Mouse (Mus musculus) adrenal gland, postnatal 36 days (tissue): ENCODE measurements around the gene Rmnd5a. TPM values are rescaled to one million over a fixed set of nuclear protein-coding genes. Genes with fewer than 3 reads are reported as not detected.

ENCODE experiments used
- DNase-seq, 2 experiments: peaks; one replicate each; pipeline ENCODE4 v3.0.0; 2021; ENCODE audit warnings: mixed read lengths in 1 of 2
- total RNA-seq, 2 experiments: library from RNA; stranded (reverse); gene quantifications; 2 replicates each; pipeline ENCODE4 v1.2.3; 2021

Gene Rmnd5a
- total RNA-seq, 2 experiments from 2014 or later = 75.6 to 93.1 TPM

DNA sequence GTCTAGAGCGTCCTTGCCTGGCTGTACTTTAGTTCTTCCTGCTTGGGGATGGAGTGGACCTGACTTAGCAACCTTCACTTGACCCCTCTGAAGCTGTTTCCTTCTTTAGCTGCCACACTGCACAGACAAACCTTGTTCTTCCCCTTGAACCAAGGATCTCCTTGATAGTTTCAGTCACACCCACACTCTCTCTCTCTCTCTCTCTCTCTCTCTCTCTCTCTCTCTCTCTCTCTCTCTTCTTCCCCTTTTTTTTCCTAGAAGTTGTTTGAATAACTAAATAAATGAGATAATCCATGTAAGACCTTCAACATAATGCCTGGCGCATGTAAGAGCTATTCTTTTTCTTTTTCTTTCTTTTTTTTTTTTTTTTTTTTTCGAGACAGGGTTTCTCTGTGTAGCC lies 1.7 kb upstream of the Rmnd5a start:
- DNase-seq = no peak

DNA sequence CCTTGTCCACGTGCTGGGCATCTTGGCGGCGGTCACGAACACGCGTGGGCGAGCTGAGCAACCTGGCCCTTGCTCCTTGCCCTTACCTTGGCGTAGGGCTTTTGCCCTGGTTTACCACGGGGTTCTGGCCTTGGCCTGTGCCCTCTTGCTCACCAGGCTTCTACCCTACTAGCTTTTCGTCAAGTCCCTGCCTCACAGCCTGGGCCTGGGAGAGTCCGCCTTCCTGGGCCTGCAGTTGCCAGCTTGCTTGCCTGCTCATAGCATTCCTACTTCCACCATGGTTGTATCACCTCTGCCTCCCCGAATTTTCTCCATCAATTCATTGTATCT lies 779 bp upstream of the Rmnd5a start:
- peak in 1 of 2 experiments; percentile 77 for DNase-seq

DNA sequence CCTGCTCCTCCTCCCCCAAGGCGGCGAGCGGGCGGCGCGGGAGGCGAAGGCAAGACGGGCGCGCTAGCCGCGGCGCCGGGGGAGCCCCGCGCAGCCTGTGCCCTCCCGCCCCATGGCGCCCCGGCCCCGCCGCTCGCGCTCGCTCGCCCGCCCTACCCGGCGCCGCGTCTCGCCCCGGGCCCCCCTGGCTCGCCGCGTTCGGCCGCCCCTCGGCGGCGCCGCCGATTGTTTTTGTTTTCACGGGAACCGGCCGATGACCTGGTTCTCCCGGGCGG lies 283 bp downstream of the Rmnd5a start:
- no peak for DNase-seq

DNA sequence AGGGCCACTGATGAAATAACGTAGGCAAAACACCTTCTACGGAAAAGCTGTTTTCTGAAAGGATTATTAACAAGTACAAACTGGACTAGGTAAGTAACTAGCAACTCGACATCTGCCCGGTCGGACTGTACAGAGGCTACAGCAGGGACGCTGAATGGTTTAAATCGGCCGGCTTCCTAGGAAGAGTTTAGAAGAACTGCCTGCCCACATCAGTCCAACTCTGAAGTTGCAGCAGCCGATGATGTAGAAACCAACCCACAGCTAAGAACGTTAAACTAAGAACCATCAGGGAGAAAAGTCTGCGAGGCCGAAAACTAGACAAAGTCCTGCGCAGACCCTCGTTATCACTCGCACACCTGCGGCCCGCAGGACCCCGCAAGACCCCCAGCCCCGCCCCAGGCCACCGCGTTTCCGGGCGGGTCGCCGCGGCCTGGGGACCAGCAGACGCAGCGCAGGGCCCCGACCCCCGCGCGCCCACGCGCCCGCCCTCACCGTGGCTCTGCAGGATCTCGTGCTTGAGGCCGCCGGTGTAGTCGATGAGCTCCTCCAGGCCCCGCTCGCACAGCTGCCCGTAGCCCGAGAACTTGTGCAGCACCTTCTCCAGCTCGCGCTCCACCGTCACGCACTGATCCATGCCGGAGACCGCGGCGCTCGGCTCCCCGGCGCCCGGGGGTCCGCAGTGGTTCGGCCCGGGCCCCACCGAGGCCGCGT lies 776 bp downstream of the Rmnd5a start:
- peak; percentile 54 to 66 for DNase-seq

DNA sequence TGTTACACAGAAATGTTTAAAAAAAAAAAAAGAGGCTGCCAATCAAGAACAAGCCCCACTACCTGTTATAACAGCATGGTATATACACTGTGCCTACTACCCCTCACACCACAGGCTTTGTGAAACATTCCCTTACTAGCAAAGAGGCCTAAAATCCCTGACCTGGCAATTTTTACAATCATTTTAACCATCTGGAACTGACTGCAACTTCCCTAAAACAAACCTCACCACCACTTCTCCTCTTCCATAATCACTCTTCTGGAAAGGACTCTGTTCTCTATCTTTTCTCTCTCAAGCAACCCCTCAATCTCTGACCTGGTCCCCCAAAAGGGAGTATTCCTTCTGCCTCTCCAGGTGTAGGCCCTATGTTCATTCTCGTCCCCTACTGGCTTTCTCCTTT lies 2.4 kb downstream of the Rmnd5a start:
- DNase-seq = no peak

DNA sequence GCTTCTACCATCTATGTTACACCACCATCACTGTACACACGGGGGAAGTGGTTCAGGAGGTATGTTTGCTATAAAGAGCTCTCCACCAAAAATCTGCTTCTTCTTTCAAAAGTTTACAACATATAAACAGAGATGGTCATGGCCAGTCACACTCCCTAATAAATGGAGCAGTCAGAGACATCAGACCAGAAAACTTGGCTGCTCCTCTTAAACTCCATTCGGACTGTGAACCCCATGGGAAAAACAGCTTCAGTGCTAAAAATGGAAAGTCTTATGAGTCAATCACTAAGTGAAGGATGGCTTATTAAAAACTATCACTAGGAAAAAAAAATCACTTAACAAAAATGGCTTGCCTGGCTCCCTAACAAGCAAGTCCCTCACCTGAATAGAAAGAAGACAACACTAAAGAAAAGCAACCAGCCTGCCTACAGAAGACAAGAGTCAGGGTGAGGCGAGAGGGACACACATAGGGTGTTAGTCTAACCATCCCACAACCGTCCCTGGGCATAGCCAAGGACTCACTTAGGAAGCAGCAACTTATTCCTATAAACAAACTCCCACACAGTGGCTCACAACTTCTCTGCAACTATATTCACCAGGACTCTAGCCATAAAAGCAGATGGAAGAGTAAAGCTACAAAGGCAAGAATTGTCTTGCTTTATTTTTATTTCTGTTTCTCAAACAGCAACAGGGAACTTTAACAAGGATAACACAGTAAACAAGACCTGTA lies 12.3 kb downstream of the Rmnd5a start:
- no peak for DNase-seq

DNA sequence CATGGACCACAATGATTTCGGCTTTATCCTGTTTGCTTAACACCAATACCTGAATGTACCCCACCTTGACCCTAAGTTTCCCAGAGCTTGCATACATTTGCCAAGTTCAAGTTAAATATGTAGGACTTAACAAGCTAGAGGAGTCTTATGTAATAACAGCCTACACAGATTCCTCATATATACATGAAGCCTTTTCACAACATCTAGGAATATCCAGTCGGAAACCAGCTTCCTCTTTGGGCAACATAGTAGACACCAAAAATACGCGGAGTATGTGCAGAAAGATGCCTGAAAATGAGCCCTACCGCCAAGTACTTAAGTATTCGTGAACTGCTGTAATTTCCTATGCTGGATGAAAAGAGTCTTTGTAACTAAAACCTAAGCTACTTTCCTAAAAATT lies 14.8 kb downstream of the Rmnd5a start:
- DNase-seq = no peak

DNA sequence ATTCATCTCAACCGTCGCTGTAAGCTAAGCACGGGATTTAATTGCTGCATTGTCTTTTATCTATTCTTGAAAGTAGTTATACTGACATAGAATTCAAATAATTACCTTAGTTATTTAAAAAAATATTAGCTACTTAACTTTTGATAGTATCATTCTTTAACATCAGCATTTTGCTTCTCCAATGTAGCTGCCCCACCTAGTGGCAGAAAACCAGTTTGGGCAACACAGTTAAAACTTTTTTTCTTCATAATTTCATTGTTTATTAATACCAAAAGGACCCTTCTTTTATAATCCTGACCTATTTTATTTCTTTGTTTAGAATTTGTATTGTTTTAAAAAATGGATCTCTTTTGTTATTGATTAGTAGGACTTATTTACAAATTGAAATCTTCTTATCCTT lies 17.3 kb downstream of the Rmnd5a start:
- DNase-seq = peak; percentile 36 to 54

DNA sequence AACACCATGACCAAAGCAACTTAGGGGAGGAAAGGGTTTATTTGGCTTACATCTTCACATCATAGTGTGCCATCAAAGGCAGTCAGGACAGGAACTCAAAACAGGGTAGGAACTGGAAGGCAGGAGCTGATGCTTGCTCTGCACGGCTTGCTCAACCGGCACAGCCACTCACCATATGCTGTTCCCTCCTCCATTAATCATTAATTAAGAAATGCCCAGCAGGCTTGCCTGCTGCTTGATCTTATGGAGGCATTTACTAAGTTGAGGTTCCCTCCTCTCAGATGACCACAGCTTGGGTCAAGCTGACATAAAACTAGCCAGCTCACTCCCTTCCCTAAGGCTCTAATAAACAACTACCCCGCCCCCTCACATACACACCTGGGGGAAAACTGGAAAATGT lies 18.3 kb downstream of the Rmnd5a start:
- DNase-seq = no peak

DNA sequence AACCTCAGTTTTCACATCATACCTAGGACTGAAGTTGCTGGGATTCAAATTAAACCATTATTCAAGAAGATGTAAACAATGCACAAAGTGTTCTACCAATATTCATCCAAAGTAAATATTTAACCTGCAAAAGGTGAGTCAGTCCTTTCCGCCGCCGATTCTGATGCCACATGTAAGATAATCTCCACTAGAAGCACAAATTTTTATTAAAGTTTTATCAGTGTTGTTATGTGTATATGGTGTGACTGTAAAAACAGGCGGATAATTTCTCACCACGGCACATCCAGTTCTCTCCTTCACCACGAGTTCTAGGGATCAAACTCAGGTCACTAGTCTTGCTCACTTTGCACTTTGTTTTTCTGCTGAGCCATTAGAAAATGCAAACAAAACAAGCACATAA lies 19.6 kb downstream of the Rmnd5a start:
- no peak for DNase-seq

DNA sequence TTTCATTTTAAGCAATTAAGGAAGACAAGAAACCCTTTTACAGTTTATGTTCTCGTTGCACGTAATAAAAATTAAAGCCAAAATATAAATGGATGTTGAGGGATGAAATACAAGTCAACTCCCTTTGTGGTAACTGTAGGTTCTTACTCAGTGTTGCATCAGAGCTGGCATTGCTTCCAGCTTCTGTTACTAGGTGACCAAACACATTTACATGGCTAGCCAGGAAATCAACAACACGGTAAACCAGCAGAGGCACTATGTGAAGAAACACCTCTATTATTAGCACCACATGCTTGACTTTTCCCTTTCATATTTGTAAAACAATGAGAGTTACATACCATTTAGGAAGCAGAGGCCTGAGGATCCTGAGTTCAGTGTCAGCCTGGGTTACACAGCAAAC lies 21.6 kb downstream of the Rmnd5a start:
- peak; percentile 33 to 47 for DNase-seq

DNA sequence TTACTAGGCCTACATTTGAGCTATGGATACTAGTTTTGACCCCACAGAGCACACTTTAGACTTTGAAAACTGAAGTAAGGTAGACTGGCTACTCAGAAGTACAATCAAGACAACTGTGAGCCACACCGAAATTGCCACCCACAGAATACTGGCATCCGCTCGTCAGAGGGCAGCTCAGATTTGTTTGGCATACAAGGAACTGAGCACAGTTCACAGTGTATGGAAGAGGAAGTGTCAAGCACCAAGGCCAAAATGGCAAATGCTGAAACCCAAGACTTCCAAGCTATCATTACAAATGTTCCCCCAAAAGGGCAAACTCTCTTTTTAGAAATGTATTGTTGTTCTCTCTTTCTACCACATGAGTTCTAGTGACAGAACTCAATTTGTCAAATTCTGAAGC lies 25.0 kb downstream of the Rmnd5a start:
- no peak for DNase-seq

DNA sequence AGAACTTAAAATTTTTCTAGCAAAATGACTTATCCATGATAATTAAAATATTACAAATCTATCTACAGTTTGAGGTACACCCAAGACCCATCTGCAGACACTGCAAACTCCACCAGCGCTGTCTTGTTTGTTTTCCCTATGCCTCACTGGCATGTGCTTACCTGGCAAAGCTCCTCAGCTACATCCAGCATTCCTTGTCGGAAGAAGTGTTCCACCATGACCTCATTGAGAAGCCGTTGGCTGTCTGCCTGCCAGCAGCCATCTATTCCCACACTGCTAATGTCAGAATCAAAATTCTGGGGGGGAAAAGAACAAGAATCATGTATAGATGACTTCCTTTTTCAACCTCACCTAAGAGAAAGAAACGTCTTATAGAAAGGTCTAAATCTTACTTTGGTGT lies 25.8 kb downstream of the Rmnd5a start:
- DNase-seq = peak in 1 of 2 experiments; percentile 27

DNA sequence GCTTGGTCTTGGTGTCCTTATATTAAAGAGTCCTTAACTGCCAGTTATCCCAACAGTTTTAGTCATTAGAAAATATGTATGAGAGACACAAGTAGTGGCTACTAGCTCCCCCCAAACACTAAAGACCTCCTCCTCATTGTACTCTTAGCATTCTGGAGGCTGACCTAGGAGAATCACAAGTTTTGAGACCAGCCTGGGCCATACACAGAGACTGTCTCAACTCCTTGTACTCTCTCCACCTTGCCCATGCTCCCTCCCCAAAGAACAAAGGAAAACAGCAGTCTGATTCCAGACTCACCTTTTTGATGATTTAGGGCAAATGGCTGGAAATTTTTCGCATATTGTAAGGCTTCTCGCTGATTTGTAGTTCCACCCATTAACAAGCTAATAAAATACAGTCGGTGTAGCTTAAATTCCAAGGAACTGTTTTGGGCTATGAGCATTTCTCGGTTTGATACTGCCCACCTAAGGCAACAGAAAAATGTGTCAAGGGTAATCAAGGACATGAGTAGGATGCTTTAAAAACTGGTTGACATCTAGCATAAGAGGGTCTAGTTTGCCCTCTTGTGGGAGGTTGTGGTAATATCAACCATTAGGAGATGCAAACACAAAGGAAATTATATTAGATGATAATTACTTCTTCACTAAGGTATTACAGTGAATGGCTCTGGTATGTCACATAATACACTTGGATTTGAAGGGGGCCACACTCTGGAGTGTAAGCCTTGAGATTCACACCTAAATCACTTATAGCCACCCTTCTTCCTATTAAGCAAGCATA lies 41.4 kb downstream of the Rmnd5a start:
- peak in 1 of 2 experiments; percentile 25 for DNase-seq

DNA sequence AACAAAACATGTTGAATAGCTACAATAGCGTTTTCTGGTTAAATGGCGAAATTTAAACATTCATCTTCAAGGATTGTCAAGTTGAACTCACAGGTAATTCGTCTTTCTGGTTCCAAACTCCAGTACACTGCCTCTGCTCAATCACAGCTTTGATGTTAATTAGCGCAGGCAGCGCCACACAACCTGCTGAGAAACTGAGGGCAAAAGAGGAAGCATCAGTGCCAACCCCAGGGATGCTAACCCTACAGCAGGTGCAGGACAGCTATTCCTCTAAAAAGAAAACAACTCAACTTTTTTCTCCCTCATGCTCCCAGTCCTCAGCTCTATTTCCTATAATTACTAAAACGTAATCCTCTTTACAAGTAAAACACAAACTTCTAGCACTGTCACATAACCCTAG lies 43.7 kb downstream of the Rmnd5a start:
- no peak for DNase-seq

DNA sequence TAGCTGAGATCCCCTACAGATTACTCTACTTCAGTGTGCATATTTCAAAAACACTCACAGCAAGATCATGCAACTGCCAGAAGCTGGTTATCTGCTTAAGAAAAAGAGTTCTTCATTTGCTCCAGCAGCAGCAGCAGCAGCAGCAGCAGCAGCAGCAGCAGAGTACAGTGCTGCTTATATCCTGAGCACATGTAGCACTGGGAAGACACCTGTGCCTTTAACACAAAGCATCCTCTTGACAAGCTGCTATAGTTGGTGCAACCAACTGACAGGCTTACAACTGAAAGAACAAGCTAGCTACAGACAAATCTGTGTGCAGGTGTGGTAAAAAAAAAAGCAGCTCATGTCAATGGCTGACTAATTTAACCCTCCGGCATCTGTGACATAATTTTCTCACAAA lies 44.4 kb downstream of the Rmnd5a start:
- no peak for DNase-seq

DNA sequence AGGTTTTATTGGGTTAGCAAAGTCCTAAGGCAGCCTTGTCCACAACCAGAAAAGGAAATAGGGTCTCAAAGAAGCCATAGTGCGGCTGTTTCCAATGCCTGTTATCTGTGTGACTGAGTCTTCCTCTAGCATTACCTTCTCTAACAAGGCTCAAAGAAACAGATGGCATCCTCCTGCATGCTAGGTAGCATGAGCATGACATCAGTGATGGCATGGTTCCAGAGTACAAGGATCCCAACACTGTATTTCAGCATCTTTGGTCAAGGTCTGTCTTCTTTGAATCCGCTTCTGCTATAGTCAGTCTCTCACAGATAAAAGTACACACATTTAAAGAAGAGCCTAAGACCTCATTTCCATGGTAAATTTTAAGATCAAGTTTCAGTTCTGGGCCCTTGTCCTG lies 49.9 kb downstream of the Rmnd5a start:
- DNase-seq = no peak

DNA sequence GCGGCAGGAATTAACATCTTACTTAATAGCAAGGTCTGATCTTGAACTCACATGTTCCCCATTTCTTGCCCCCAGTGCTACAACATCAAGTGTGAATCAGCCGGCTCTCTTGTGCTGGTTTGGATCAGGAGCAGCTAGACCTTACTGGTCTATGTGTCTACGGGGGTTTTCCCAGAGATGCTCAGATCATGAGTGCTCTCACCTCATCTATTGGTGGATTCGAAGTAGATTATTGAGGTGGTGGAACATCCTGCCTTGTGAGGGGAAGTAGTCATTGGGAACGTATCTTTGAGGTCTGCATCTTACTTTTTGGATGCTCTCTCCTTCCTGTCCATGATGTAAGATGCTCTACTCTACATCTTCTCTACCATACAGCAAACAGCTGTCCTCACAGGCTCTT lies 58.8 kb downstream of the Rmnd5a start:
- DNase-seq = no peak

DNA sequence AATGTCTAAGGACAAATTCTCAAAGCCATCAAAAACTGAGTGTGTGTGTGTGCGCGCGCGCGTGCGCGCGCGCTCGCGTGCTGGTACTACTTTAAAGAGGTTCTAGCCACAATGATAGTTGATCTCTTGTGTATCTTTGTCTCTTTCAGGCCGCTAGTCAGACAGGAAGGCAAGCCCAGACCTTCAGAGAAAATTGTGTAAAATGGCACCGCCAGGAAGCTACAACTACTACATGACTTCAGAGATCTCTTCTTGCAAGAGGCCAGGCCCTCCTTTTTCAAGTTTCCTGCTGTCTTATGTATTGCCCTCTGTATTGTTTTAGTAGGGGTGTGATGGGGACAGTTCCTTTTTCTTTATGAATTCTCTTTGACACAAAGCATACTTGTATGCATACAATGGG lies 63.7 kb downstream of the Rmnd5a start:
- DNase-seq = no peak

DNA sequence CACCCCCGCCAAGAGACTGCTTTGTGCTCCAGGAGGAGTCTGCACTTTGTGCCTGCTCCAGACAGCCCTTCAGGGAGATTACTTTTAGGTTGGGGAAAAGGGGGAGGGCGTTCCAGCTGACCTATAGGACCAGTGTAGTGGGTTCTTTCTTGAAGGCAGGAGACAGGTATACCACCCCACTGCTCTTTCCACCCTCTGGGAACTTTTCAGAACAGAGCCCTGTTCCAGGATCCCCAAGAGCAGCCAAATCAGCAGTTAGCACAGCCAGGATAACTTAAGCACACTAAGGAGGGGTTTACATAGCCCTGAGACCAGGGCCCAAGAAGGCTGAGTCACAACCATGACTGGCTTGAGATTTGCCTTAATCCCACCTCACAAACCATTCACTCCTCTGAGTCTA lies 65.5 kb downstream of the Rmnd5a start:
- DNase-seq = no peak

DNA sequence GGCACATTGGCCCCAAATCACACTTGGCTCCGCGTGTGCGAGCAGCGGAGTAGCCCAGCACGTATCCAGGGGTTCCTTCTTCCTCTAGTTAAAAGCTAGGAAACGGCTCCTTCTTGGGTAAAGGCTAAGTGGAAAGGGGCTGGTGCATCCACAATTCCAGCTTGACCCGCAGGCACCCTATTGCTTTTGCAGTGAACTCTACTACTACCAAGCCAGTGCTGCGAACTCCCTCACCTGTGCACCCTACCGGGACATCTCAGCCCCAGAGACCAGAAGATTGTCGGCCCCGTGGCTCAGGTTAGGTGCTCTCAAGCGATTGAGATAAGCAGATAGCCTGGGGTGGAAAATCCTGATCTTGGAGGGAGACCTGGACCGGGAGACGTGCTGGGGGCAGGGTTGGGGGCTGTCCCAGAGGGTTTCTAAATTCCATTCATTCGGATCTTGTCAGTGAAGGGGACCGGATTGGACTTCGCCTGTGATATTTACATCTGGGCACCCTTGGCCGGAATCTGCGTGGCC lies 66.1 kb downstream of the Rmnd5a start:
- no peak for DNase-seq

DNA sequence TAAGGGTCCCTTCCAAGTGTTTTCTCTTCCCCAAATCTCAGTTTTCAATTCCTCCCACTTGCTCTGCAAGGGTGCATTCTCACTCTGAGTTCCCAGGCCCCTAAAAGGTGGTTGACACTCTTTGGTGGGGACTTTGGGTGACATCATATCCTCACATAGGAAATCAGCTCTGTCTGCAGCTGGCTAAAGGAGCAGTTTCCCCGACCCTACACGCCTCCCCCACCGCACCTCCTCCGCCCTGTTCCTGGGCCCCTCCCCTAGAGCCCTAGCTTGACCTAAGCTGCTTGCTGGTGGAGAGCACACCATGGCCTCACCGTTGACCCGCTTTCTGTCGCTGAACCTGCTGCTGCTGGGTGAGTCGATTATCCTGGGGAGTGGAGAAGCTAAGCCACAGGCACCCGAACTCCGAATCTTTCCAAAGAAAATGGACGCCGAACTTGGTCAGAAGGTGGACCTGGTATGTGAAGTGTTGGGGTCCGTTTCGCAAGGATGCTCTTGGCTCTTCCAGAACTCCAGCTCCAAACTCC lies 67.1 kb downstream of the Rmnd5a start, which contains the start of gene Cd8a:
TSS of gene Cd8a (plus strand) at position 179 of the 527 bp plus-strand sequence.
- no peak for DNase-seq
